Mouse (Mus musculus) B cell, adult 2 months (primary cell): ENCODE measurements around the gene Slc12a9.
"Not testable (repeated sequence)": the region's sequence is repeated elsewhere in the genome, so short reads cannot be mapped to it uniquely, and the experiment has no call there.

ENCODE experiments used
- DNase-seq, 2 experiments: peaks; one replicate each; pipeline ENCODE4 v3.0.0; 2022

The Slc12a9 gene

DNA sequence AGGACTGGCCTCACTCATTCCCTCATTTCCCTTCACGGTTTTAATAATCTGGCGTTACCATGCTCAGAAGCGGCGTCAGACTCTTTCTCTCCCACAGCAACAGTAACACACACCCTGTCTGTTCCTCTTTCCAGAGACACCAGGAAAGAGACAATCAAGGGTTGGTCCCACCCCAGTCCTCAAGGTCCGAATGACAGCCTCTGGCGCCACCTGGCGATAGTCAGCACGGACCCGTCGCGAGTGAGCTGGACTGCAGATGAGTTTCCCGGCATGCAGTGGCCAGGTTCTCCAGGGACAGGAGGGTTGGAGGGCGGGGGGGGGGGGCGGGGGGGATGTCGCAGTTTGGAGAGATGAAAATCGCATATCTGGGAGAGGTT is 46.8 kb downstream of the Slc12a9 start:
- peak; percentile 88 for DNase-seq

DNA sequence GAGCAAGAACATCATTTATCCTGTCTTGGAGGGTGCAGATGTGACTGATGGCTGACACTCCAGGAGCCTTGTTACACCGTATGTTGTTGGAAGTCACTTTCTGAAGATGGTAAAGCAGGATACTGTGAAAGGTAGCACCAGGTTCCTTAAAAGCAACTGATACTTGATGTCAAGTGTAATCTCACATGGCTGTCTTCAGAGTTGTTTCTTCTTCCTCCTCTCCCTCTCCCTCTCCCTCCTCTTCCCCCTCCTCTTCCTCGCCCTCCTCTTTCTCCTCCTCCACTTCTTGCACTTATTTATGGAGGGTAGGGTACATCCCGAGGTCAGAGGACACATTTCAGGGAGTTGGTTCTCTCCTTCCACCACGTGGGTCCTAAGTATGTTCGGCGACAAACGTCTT is 47.4 kb downstream of the Slc12a9 start:
- no peak for DNase-seq

DNA sequence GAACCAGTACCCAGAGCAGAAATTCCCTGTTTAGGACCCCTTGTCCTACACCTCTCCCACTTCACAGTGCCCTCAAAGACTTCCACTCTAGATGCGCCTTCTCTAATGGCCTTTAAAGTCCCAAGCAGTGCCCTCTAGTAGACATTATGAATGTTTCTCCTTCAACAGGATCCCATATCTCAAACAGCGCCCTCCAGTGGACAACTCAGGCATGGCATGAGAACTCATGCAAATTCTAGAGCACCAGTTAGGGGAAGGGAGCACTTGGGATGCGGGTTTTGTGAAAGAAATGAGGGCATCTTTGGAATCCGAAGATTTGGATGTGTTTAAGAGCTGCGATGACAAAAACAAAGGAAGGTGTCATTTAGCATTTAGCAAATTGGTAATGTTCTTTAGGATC is 48.4 kb downstream of the Slc12a9 start:
- DNase-seq: peak; percentile 83 to 84

DNA sequence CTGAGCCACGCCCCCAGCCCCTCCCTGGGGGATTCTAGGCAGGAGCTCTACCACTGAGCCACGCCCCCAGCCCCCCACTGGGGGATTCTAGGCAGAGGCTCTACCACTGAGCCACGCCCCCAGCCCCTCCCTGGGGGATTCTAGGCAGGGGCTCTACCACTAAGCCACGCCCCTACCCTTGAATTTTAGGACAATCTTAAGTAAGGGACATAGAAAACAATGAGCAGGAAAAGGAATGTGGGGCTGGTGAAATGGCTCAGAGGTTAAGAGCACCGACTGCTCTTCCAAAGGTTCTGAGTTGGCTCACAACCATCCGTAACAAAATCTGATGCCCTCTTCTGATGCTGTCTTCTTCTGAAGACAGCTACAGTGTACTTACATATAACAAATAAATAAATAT is 49.0 kb downstream of the Slc12a9 start:
- not testable (repeated sequence) for DNase-seq

GRCm38 (mm10) chr5:137277360-137278342 is 55.7 kb downstream of the Slc12a9 start:
- DNase-seq: no peak

- peak; percentile 56 to 62 for DNase-seq
Observed at GRCm38 (mm10) chr5:137268131-137268910, 65.1 kb downstream of the Slc12a9 start.

- DNase-seq: no peak
Observed at GRCm38 (mm10) chr5:137264787-137265186, 68.6 kb downstream of the Slc12a9 start.
